17 mouse cellular contexts compared by ENCODE assay signal in the genomic region with DNA sequence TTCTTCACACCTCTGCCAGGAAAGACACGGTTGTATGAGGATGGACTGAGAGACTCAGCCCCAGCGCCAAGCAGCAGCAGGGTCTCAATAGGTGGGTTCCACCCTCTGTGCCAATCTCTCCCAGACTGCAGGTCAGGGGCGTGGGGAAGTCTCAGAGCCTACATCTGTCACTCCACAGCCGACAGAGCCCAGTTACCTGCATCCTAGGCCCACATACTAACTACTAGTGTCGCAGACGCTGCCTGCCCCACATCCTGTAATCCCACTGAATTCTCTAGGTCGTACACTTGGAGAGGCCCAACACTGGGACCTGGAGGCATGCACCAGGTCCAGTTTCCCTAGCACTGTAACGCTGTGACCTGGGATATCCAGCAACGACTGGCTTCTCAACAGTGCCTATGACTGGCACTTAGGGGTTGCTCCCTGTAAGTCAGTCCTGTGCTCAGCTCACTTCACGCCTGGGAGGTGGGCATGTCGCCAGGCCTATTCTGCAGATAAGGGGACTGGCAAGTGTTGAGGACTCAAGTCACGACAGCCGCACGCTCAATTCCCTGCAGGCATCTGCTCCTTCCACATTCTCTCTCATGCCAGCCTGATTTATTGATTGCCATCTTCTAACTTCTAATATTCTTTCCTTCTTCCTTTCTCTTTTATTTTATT. TPM values are rescaled to one million over a fixed set of nuclear protein-coding genes. Genes with fewer than 3 reads are reported as not detected.
A peak's percentile ranks its signal among the peaks of the same experiment; 100 is the strongest.
DNase-seq lines count a peak whose midpoint lies in the region; ATAC-seq lines count a peak whose summit lies in the region.
"Had no signal": no experiment of that assay in that cellular context is flagged by ENCODE, and none has a peak within 500 bp of the region (broad histone marks: within the 10 kb centered on the region; RNA-seq: fewer than 3 reads in every experiment).

No protein-coding gene starts in this region.

- intact Hi-C loops in heart, postnatal 36 days (cut with DNase I), result no loop called here

- H3K9me3 ChIP-seq in heart, embryonic 12.5 days (replicated peaks), result no peaks in the 10 kb centered on the region
- H3K9me3 ChIP-seq: hindbrain, embryonic 12.5 days; liver, embryonic 13.5 days; midbrain, embryonic 13.5 days had no signal

- H3K4me2 ChIP-seq in heart, embryonic 12.5 days, result no peak overlapping the region
- H3K4me2 ChIP-seq: hindbrain, embryonic 12.5 days; liver, embryonic 13.5 days; midbrain, embryonic 13.5 days had no signal

- WGBS in heart, embryonic 12.5 days, result 52% methylated on average over 14 of the region's 14 CpGs

- DNase-seq in cerebellum, adult 9-11 months, result peak; percentile 32
- no peak for DNase-seq in cerebellum, adult 11-12 months
- DNase-seq in heart, adult 11 months, result peak; percentile 96
- peak; percentile 46 for DNase-seq in lung, postnatal 36 days
- DNase-seq in lung, postnatal 25 days (ENCODE audit: low spot score), result no peak
- peak; percentile 44 to 69 for DNase-seq in heart, postnatal 36 days
- DNase-seq: adrenal gland, postnatal 36 days; kidney, adult 11 months; kidney, postnatal 14 days; layer of hippocampus, adult 9-11 months; liver, embryonic 13.5 days; thymus, postnatal 36 days had no signal

- H3K4me3 ChIP-seq in heart, embryonic 12.5 days, result no peak overlapping the region
- H3K4me3 ChIP-seq: hindbrain, embryonic 12.5 days; liver, embryonic 13.5 days; midbrain, embryonic 13.5 days had no signal

- peaks cover 23% of the 10 kb centered on the region for H3K27me3 ChIP-seq in heart, embryonic 12.5 days (replicated peaks)
- H3K27me3 ChIP-seq: midbrain, embryonic 13.5 days had no signal

- no peak for ATAC-seq in heart, embryonic 12.5 days (ENCODE audit: insufficient number of reproducible peaks, low FRiP score)
- ATAC-seq in erythroblast, adult 5-6 weeks (replicated peaks; ENCODE audit: low FRiP score, poor library complexity, severe bottlenecking), result no peak
- ATAC-seq: midbrain, embryonic 13.5 days had no signal

- no peak overlapping the region for H3K9ac ChIP-seq in heart, embryonic 12.5 days
- H3K9ac ChIP-seq: hindbrain, embryonic 12.5 days; liver, embryonic 13.5 days; midbrain, embryonic 13.5 days had no signal

- peaks cover 8% of the 10 kb centered on the region for H3K4me1 ChIP-seq in heart, embryonic 12.5 days (replicated peaks)
- H3K4me1 ChIP-seq: liver, embryonic 13.5 days had no signal

- H3K27ac ChIP-seq in heart, embryonic 12.5 days (ENCODE audit: poor library complexity, severe bottlenecking), result no peak overlapping the region
- H3K27ac ChIP-seq: hindbrain, embryonic 12.5 days; liver, embryonic 13.5 days; macrophage; midbrain, embryonic 13.5 days had no signal

- no peaks in the 10 kb centered on the region for H3K36me3 ChIP-seq in heart, embryonic 12.5 days
- H3K36me3 ChIP-seq: hindbrain, embryonic 12.5 days; liver, embryonic 13.5 days; midbrain, embryonic 13.5 days had no signal

RNA-seq across cellular contexts. Expression of a gene that starts 34.8 kb away (rescaled TPM):
- polyA plus RNA-seq in heart, embryonic 12.5 days (2016; fragmentation: Nextera tagmentation; extraction: Ambion mirVana), result 1.3 and 1.5 TPM in 2 replicates
- total RNA-seq in heart, postnatal 36 days (2021), result 1 to 10 TPM; 3.0 to 3.6 TPM
- not detected in 2 replicates for total RNA-seq in erythroblast, adult 5-6 weeks (2015; ENCODE audit: low replicate concordance)
- not detected in 2 replicates for total RNA-seq in erythroblast, adult 5-6 weeks (2017; ENCODE audit: low replicate concordance)

RNA-seq across cellular contexts. Expression of a gene that starts 49.4 kb away (rescaled TPM):
- 0.65 and 0.77 TPM in 2 replicates for polyA plus RNA-seq in heart, embryonic 12.5 days (2016; fragmentation: Nextera tagmentation; extraction: Ambion mirVana)
- total RNA-seq in heart, postnatal 36 days (2021), result 10 to 100 TPM in 1 of 2 experiments, 1 to 10 TPM in 1; 9.0 to 12.0 TPM
- total RNA-seq in erythroblast, adult 5-6 weeks (2015; ENCODE audit: low replicate concordance), result 2.3 and 3.3 TPM in 2 replicates
- 1.3 and 4.6 TPM in 2 replicates for total RNA-seq in erythroblast, adult 5-6 weeks (2017; ENCODE audit: low replicate concordance)

Comparison
In these comparisons a context has a peak if more than half of its experiments do, and no peak if none do; other contexts are left out.
1. DNase-seq: peak in cerebellum, adult 9-11 months (single experiment), heart, adult 11 months (single experiment), lung, postnatal 36 days (single experiment) and heart, postnatal 36 days (2 of 2); none in cerebellum, adult 11-12 months (single experiment) and lung, postnatal 25 days (single experiment).